Mouse (Mus musculus): ENCODE measurements around the gene Havcr2.

- no peak for TF ChIP-seq POLR2A (IDR thresholded peaks at IDR 0.05; ENCODE audit: borderline replicate concordance, insufficient read depth, low read length)
- TF ChIP-seq CTCF (IDR thresholded peaks at IDR 0.05; ENCODE audit: borderline replicate concordance, insufficient read depth, low read depth, low read length) = no peak
Observed at GRCm38 (mm10) chr11:46418438-46418837, 36.3 kb upstream of the Havcr2 start.

All from cerebellum, adult 2 months (tissue).